20 mouse cellular contexts compared by ENCODE assay signal in genomic region chr19:23477826-23478225, GRCm38 (mm10). TPM values are rescaled to one million over a fixed set of nuclear protein-coding genes. Genes with fewer than 3 reads are reported as not detected.
DNase-seq lines count a peak whose midpoint lies in the region; ATAC-seq and TF ChIP-seq lines count a peak whose summit lies in the region.
"Had no signal": no experiment of that assay in that cellular context is flagged by ENCODE, and none has a peak within 500 bp of the region (broad histone marks: within the 10 kb centered on the region; RNA-seq: fewer than 3 reads in every experiment).

No protein-coding gene starts in this region.

- no peak for ATAC-seq in midbrain, postnatal 0 days (ENCODE audit: low FRiP score)
- ATAC-seq: liver, embryonic 12.5 days had no signal

- intact Hi-C loops in gastrocnemius, adult 2 months (cut with DNase I), result loop anchor here (5.0 kb wide), 1 partner anchor 44 kb away; no protein-coding TSS in a partner anchor

- H3K4me2 ChIP-seq in midbrain, postnatal 0 days (ENCODE audit: low read depth, low read length, poor library complexity, severe bottlenecking), result no peak overlapping the region
- H3K4me2 ChIP-seq: embryonic facial prominence, embryonic 15.5 days; hindbrain, embryonic 14.5 days; liver, embryonic 12.5 days; lung, embryonic 15.5 days; midbrain, embryonic 11.5 days; neural tube, embryonic 13.5 days had no signal

- TF ChIP-seq CTCF in gastrocnemius, adult 2 months (IDR thresholded peaks at IDR 0.05), result no peak
- no peak for TF ChIP-seq CTCF in midbrain, postnatal 0 days (IDR thresholded peaks at IDR 0.05)

- 75% methylated on average over 6 of the region's 6 CpGs for WGBS in midbrain, postnatal 0 days

- no peaks in the 10 kb centered on the region for H3K9me3 ChIP-seq in midbrain, postnatal 0 days (ENCODE audit: low read length)
- H3K9me3 ChIP-seq: embryonic facial prominence, embryonic 15.5 days; liver, embryonic 12.5 days; lung, embryonic 15.5 days; neural tube, embryonic 13.5 days had no signal

- no peaks in the 10 kb centered on the region for H3K27me3 ChIP-seq in midbrain, postnatal 0 days (ENCODE audit: insufficient read depth, low read length)
- H3K27me3 ChIP-seq: embryonic facial prominence, embryonic 15.5 days; liver, embryonic 12.5 days; lung, embryonic 15.5 days; neural tube, embryonic 13.5 days had no signal

- H3K4me3 ChIP-seq in gastrocnemius, adult 2 months, result no peak overlapping the region
- H3K4me3 ChIP-seq in midbrain, postnatal 0 days (ENCODE audit: low read depth, low read length), result no peak overlapping the region
- H3K4me3 ChIP-seq: embryonic facial prominence, embryonic 15.5 days; liver, embryonic 12.5 days; lung, embryonic 15.5 days; neural tube, embryonic 13.5 days had no signal

- no peak overlapping the region for H3K27ac ChIP-seq in gastrocnemius, adult 2 months
- H3K27ac ChIP-seq in midbrain, postnatal 0 days (ENCODE audit: low read depth, low read length), result no peak overlapping the region
- H3K27ac ChIP-seq: embryonic facial prominence, embryonic 15.5 days; hindbrain, embryonic 14.5 days; liver, embryonic 12.5 days; lung, embryonic 15.5 days; neural tube, embryonic 13.5 days had no signal

- no peaks in the 10 kb centered on the region for H3K36me3 ChIP-seq in midbrain, postnatal 0 days (ENCODE audit: insufficient read depth, low read length)
- H3K36me3 ChIP-seq: embryonic facial prominence, embryonic 15.5 days; liver, embryonic 12.5 days; lung, embryonic 15.5 days; neural tube, embryonic 13.5 days had no signal

- no peak overlapping the region for H3K9ac ChIP-seq in midbrain, postnatal 0 days (replicated peaks; ENCODE audit: low read length, poor library complexity, severe bottlenecking)
- H3K9ac ChIP-seq: embryonic facial prominence, embryonic 15.5 days; hindbrain, embryonic 14.5 days; liver, embryonic 12.5 days; lung, embryonic 15.5 days; neural tube, embryonic 13.5 days had no signal

- no peaks in the 10 kb centered on the region for H3K4me1 ChIP-seq in midbrain, postnatal 0 days (ENCODE audit: insufficient read depth, low read length)
- H3K4me1 ChIP-seq: embryonic facial prominence, embryonic 15.5 days; liver, embryonic 12.5 days; neural tube, embryonic 13.5 days had no signal

- DNase-seq in gastrocnemius, adult 2 months, result peak; percentile 43
- no peak for DNase-seq in gastrocnemius, adult 8-10 months (ENCODE audit: low spot score in 2 of 2)
- DNase-seq in kidney, postnatal 10 days, result peak; percentile 12
- no peak for DNase-seq in kidney, adult 9 months
- peak; percentile 42 for DNase-seq in Muller cell, postnatal 12 days (ENCODE audit: inconsistent ontology term)
- peak; percentile 32 to 47 for DNase-seq in gastrocnemius, postnatal 4 days (ENCODE audit: low spot score in 2 of 2)
- no peak for DNase-seq in midbrain, postnatal 0 days (ENCODE audit: low spot score)
- DNase-seq in cerebellum, adult 11 months, result no peak
- DNase-seq: cerebellum, adult 9-11 months; kidney, adult 8-10 months; kidney, postnatal 36 days; right cerebral cortex, adult 18-20 months; thymus, postnatal 14 days had no signal

RNA-seq across cellular contexts. Expression of gene Mamdc2, which starts 29.6 kb away (rescaled TPM):
- total RNA-seq in gastrocnemius, adult 2 months (2021), result 1 to 10 TPM; 1.1 TPM
- total RNA-seq in gastrocnemius, adult 8-10 months (2022), result 1 to 10 TPM in 3 of 4 experiments, under 1 TPM in 1; 0.99 to 1.9 (median 1.2) TPM
- total RNA-seq in gastrocnemius, postnatal 4 days (2021), result 1 to 10 TPM; 2.9 to 3.3 TPM
- total RNA-seq in midbrain, postnatal 0 days (2014; rRNA removed), result 5.0 and 5.3 TPM in 2 replicates
- 4.2 and 5.2 TPM in 2 replicates for polyA plus RNA-seq in midbrain, postnatal 0 days (2015; fragmentation: Nextera tagmentation; extraction: Ambion mirVana)
- total RNA-seq: granulocyte monocyte progenitor cell, adult 5-6 weeks had no signal

Comparison
In these comparisons a context has a peak if more than half of its experiments do, and no peak if none do; other contexts are left out.
1. DNase-seq: peak in gastrocnemius, adult 2 months (single experiment), kidney, postnatal 10 days (single experiment), Muller cell, postnatal 12 days (single experiment) and gastrocnemius, postnatal 4 days (2 of 2); none in gastrocnemius, adult 8-10 months (0 of 2), kidney, adult 9 months (single experiment), midbrain, postnatal 0 days (single experiment) and cerebellum, adult 11 months (single experiment).